Mouse (Mus musculus) embryonic fibroblast, embryonic 13.5 days (primary cell): Measurements from ENCODE around the gene Rfx3.

ENCODE experiments used
- CTCF ChIP-seq: IDR thresholded peaks from 2 replicates; pipeline ENCODE4 v1.5.1; 2011; ENCODE audit warnings: mild to moderate bottlenecking, control low read depth, low read length, moderate library complexity, borderline replicate concordance; ENCODE audit not compliant: insufficient read depth
- POLR2A ChIP-seq: IDR thresholded peaks from 2 replicates; pipeline ENCODE4 v1.6.1; 2011; ENCODE audit warnings: low read depth, mild to moderate bottlenecking, control low read depth, low read length, moderate library complexity

GRCm38 (mm10) chr19:27738908-27739307 is 272.1 kb downstream of the Rfx3 start:
- TF ChIP-seq CTCF (no peak), POLR2A (no peak)
